Mouse (Mus musculus) lung, postnatal 36 days (tissue): Measurements from ENCODE around the gene Slc25a16.

Experiments
- DNase-seq: peaks from one replicate; pipeline ENCODE4 v3.0.0; 2022; ENCODE audit warnings: mixed read lengths

Gene Slc25a16

GRCm38 (mm10) chr10:62919925-62920765 lies at the start of gene Slc25a16:
Gene Slc25a16, plus strand, starts transcription at chr10:62920633.
- peak; percentile 93 for DNase-seq

GRCm38 (mm10) chr10:62874828-62875227 lies 45.6 kb upstream of the Slc25a16 start:
- no peak for DNase-seq

- DNase-seq: no peak
Measured at GRCm38 (mm10) chr10:62875565-62875964, 44.9 kb upstream of the Slc25a16 start.

- DNase-seq: no peak
Measured at GRCm38 (mm10) chr10:62878056-62878455, 42.4 kb upstream of the Slc25a16 start.

- DNase-seq: peak; percentile 65
Measured at GRCm38 (mm10) chr10:62881211-62881610, 39.2 kb upstream of the Slc25a16 start.

GRCm38 (mm10) chr10:62883933-62884372 lies 36.5 kb upstream of the Slc25a16 start:
- no peak for DNase-seq

GRCm38 (mm10) chr10:62884517-62884916 lies 35.9 kb upstream of the Slc25a16 start:
- DNase-seq: no peak

GRCm38 (mm10) chr10:62885460-62885859 lies 35.0 kb upstream of the Slc25a16 start:
- no peak for DNase-seq

GRCm38 (mm10) chr10:62885969-62886798 lies 34.2 kb upstream of the Slc25a16 start:
- peak; percentile 10 for DNase-seq

GRCm38 (mm10) chr10:62886799-62887591 lies 33.4 kb upstream of the Slc25a16 start:
- DNase-seq: peak; percentile 54

GRCm38 (mm10) chr10:62891025-62891424 lies 29.4 kb upstream of the Slc25a16 start:
- DNase-seq: no peak

GRCm38 (mm10) chr10:62892549-62893232 lies 27.7 kb upstream of the Slc25a16 start:
- no peak for DNase-seq

GRCm38 (mm10) chr10:62893356-62893884 lies 27.0 kb upstream of the Slc25a16 start:
- DNase-seq: no peak

- no peak for DNase-seq
Measured at GRCm38 (mm10) chr10:62894447-62894846, 26.0 kb upstream of the Slc25a16 start.

GRCm38 (mm10) chr10:62895386-62895785 lies 25.0 kb upstream of the Slc25a16 start:
- peak; percentile 81 for DNase-seq

GRCm38 (mm10) chr10:62896035-62896434 lies 24.4 kb upstream of the Slc25a16 start:
- no peak for DNase-seq

GRCm38 (mm10) chr10:62896774-62897173 lies 23.7 kb upstream of the Slc25a16 start:
- DNase-seq: no peak

GRCm38 (mm10) chr10:62897437-62897836 lies 23.0 kb upstream of the Slc25a16 start:
- DNase-seq: no peak

GRCm38 (mm10) chr10:62898061-62898460 lies 22.4 kb upstream of the Slc25a16 start:
- no peak for DNase-seq

GRCm38 (mm10) chr10:62900144-62900543 lies 20.3 kb upstream of the Slc25a16 start:
- no peak for DNase-seq

- no peak for DNase-seq
Measured at GRCm38 (mm10) chr10:62901826-62902225, 18.6 kb upstream of the Slc25a16 start.

- DNase-seq: no peak
Measured at GRCm38 (mm10) chr10:62902829-62903228, 17.6 kb upstream of the Slc25a16 start.
